Mouse (Mus musculus): Measurements from ENCODE around the gene Gstt2.

- TF ChIP-seq CTCF (IDR thresholded peaks at IDR 0.05; ENCODE audit: low read depth, low read length) (no peak), POLR2A (IDR thresholded peaks at IDR 0.05; ENCODE audit: insufficient read depth, low read length) (no peak)
Measured at GRCm38 (mm10) chr10:75785442-75785841, 51.8 kb downstream of the Gstt2 start.

Data from ES-Bruce4 (cell line).